Mouse (Mus musculus) lung, postnatal 0 days (tissue): Measurements from ENCODE around the gene Rbms2.

Source experiments
- CTCF ChIP-seq: IDR thresholded peaks from 2 replicates; pipeline ENCODE4 v1.5.1; 2016; ENCODE audit warnings: antibody characterized with exemption, mild to moderate bottlenecking
- EP300 ChIP-seq: IDR thresholded peaks from 2 replicates; pipeline ENCODE4 v1.6.1; 2016; ENCODE audit warnings: antibody characterized with exemption, mild to moderate bottlenecking, control low read depth

- TF ChIP-seq CTCF (no peak), EP300 (no peak)
Measured at GRCm38 (mm10) chr10:128209311-128210009, 29.4 kb upstream of the Rbms2 start.
